8 mouse cellular contexts compared by ENCODE assay signal in the genomic region with DNA sequence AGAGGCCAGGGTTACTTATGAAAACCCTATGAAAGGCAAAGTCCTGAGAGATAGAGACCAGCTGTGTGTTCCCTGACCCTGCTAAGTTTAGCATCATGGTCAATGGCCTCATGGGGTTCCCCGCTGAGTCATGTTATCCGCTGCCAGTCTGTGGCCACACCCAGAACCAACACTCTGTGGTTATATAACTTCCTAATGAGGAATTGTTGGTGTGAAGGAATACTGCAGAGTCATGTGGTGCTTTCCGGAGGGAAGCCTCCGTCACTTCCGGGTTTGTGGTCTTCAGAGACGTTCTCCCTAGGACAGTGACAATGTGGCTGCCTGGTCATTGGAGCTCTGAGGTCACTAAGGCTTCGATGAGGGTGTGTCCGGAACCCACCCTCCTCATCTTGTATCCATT. TPM values are rescaled to one million over a fixed set of nuclear protein-coding genes. Genes with fewer than 3 reads are reported as not detected.
DNase-seq lines count a peak whose midpoint lies in the region.
"Had no signal": no experiment of that assay in that cellular context is flagged by ENCODE, and none has a peak within 500 bp of the region (broad histone marks: within the 10 kb centered on the region; RNA-seq: fewer than 3 reads in every experiment).

No protein-coding gene starts in this region.

- H3K27me3 ChIP-seq in megakaryocyte, embryonic 14.5 days (replicated peaks) = peaks cover 42% of the 10 kb centered on the region

- DNase-seq in 416B (ENCODE audit: low read depth) (peak; percentile 98), adipocyte (ENCODE audit: low spot score) (no peak)
- DNase-seq in CD4-positive helper T cell, adult 2 months (ENCODE audit: low read depth, low spot score) = peak; percentile 43
- DNase-seq in fibroblast of lung, adult 2 months (ENCODE audit: low read depth) = peak; percentile 2
- DNase-seq in layer of hippocampus, adult 11-12 months (ENCODE audit: low spot score) = no peak
- no peak for DNase-seq in urinary bladder, postnatal 36 days (ENCODE audit: low spot score in 2 of 2)

- H3K4me3 ChIP-seq in megakaryocyte, embryonic 14.5 days (replicated peaks) = peak overlapping the region; percentile 88

- peaks cover 47% of the 10 kb centered on the region for H3K4me1 ChIP-seq in megakaryocyte, embryonic 14.5 days

- H3K36me3 ChIP-seq in megakaryocyte, embryonic 14.5 days (replicated peaks; ENCODE audit: low read length) = no peaks in the 10 kb centered on the region

- H3K9me3 ChIP-seq in megakaryocyte, embryonic 14.5 days = peaks cover 39% of the 10 kb centered on the region

RNA-seq across cellular contexts. Expression of a gene that starts 25.8 kb away (rescaled TPM):
- polyA plus RNA-seq in megakaryocyte, embryonic 14.5 days (2012; ENCODE audit: insufficient read depth, low replicate concordance) = not detected in 2 replicates
- polyA plus RNA-seq: activated CD4-positive, CD25-positive, alpha-beta regulatory T cell, adult 4 months had no signal

RNA-seq across cellular contexts. Expression of a gene that starts 59.3 kb away (rescaled TPM):
- 0.34 TPM in 1 of 2 replicates, not detected in the other for polyA plus RNA-seq in megakaryocyte, embryonic 14.5 days (2012; ENCODE audit: insufficient read depth, low replicate concordance)
- polyA plus RNA-seq: activated CD4-positive, CD25-positive, alpha-beta regulatory T cell, adult 4 months had no signal

Comparison
In these comparisons a context has a peak if more than half of its experiments do, and no peak if none do; other contexts are left out.
1. DNase-seq: peak in 416B (single experiment), CD4-positive helper T cell, adult 2 months (single experiment) and fibroblast of lung, adult 2 months (single experiment); none in adipocyte (single experiment), layer of hippocampus, adult 11-12 months (single experiment) and urinary bladder, postnatal 36 days (0 of 2).